Mouse (Mus musculus): ENCODE measurements around the gene Akap5. TPM values are rescaled to one million over a fixed set of nuclear protein-coding genes. Genes with fewer than 3 reads are reported as not detected.

Gene Akap5
- polyA plus RNA-seq, 1 experiment from 2014 or later, result 1.7 TPM

- peaks cover 38% of the 10 kb centered on the region for H3K36me3 ChIP-seq (ENCODE audit: control insufficient read depth, insufficient read depth, low read length)
- ATAC-seq (ENCODE audit: low FRiP score, low TSS enrichment), result peak; percentile 22; the same call in 1 of the 2 replicates
- no peaks in the 10 kb centered on the region for H3K9me3 ChIP-seq (ENCODE audit: control insufficient read depth, low read length)
- no peak overlapping the region for H3K4me2 ChIP-seq (replicated peaks; ENCODE audit: low read depth, low read length)
- H3K4me3 ChIP-seq (ENCODE audit: low read length), result no peak overlapping the region
- H3K9ac ChIP-seq (ENCODE audit: low read depth, low read length), result no peak overlapping the region
- peak overlapping the region; percentile 72; the same call in 1 of the 2 replicates for H3K27ac ChIP-seq (ENCODE audit: low read depth, low read length)
- WGBS, result 60% methylated on average over 9 of the region's 9 CpGs
- H3K27me3 ChIP-seq (ENCODE audit: control insufficient read depth, insufficient read depth, low read length), result no peaks in the 10 kb centered on the region
- peaks cover 14% of the 10 kb centered on the region for H3K4me1 ChIP-seq (ENCODE audit: control insufficient read depth, insufficient read depth, low read length)
Observed at GRCm38 (mm10) chr12:76306852-76307561, 17.7 kb upstream of the Akap5 start.

- Histone ChIP-seq H3K4me1 (ENCODE audit: control insufficient read depth, insufficient read depth, low read length) (peaks cover 14% of the 10 kb centered on the region), H3K27ac (ENCODE audit: low read depth, low read length) (peak overlapping the region; percentile 72; the same call in 1 of the 2 replicates), H3K9ac (ENCODE audit: low read depth, low read length) (no peak overlapping the region), H3K36me3 (ENCODE audit: control insufficient read depth, insufficient read depth, low read length) (peaks cover 40% of the 10 kb centered on the region), H3K4me2 (replicated peaks; ENCODE audit: low read depth, low read length) (no peak overlapping the region), H3K27me3 (ENCODE audit: control insufficient read depth, insufficient read depth, low read length) (no peaks in the 10 kb centered on the region), H3K4me3 (ENCODE audit: low read length) (no peak overlapping the region), H3K9me3 (ENCODE audit: control insufficient read depth, low read length) (no peaks in the 10 kb centered on the region)
- peak; percentile 81 for ATAC-seq (ENCODE audit: low FRiP score, low TSS enrichment)
- WGBS, result 15% methylated on average over 9 of the region's 9 CpGs
Observed at GRCm38 (mm10) chr12:76307964-76308363, 16.7 kb upstream of the Akap5 start.

GRCm38 (mm10) chr12:76308436-76308835, 16.3 kb upstream of the Akap5 start:
- H3K9ac ChIP-seq (ENCODE audit: low read depth, low read length), result no peak overlapping the region
- H3K4me2 ChIP-seq (replicated peaks; ENCODE audit: low read depth, low read length), result no peak overlapping the region
- H3K4me1 ChIP-seq (ENCODE audit: control insufficient read depth, insufficient read depth, low read length), result peaks cover 14% of the 10 kb centered on the region
- H3K36me3 ChIP-seq (ENCODE audit: control insufficient read depth, insufficient read depth, low read length), result peaks cover 37% of the 10 kb centered on the region; the same call in 1 of the 2 replicates
- WGBS, result 69% methylated on average over 5 of the region's 5 CpGs
- no peaks in the 10 kb centered on the region for H3K9me3 ChIP-seq (ENCODE audit: control insufficient read depth, low read length)
- no peak for ATAC-seq (ENCODE audit: low FRiP score, low TSS enrichment)
- H3K27me3 ChIP-seq (ENCODE audit: control insufficient read depth, insufficient read depth, low read length), result no peaks in the 10 kb centered on the region
- H3K4me3 ChIP-seq (ENCODE audit: low read length), result no peak overlapping the region
- H3K27ac ChIP-seq (ENCODE audit: low read depth, low read length), result peak overlapping the region; percentile 72; the same call in 1 of the 2 replicates

- Histone ChIP-seq H3K9me3 (ENCODE audit: control insufficient read depth, low read length) (no peaks in the 10 kb centered on the region), H3K27me3 (ENCODE audit: control insufficient read depth, insufficient read depth, low read length) (no peaks in the 10 kb centered on the region), H3K4me1 (ENCODE audit: control insufficient read depth, insufficient read depth, low read length) (peaks cover 14% of the 10 kb centered on the region), H3K4me3 (ENCODE audit: low read length) (no peak overlapping the region), H3K9ac (ENCODE audit: low read depth, low read length) (no peak overlapping the region), H3K36me3 (ENCODE audit: control insufficient read depth, insufficient read depth, low read length) (peaks cover 51% of the 10 kb centered on the region), H3K4me2 (replicated peaks; ENCODE audit: low read depth, low read length) (no peak overlapping the region), H3K27ac (ENCODE audit: low read depth, low read length) (no peak overlapping the region)
- WGBS, result 68% methylated on average over 6 of the region's 6 CpGs
- ATAC-seq (ENCODE audit: low FRiP score, low TSS enrichment), result no peak
Observed at GRCm38 (mm10) chr12:76310007-76310406, 14.7 kb upstream of the Akap5 start.

GRCm38 (mm10) chr12:76310633-76311032, 14.1 kb upstream of the Akap5 start:
- Histone ChIP-seq H3K27ac (ENCODE audit: low read depth, low read length) (no peak overlapping the region), H3K4me2 (replicated peaks; ENCODE audit: low read depth, low read length) (no peak overlapping the region), H3K9me3 (ENCODE audit: control insufficient read depth, low read length) (no peaks in the 10 kb centered on the region), H3K4me3 (ENCODE audit: low read length) (no peak overlapping the region), H3K27me3 (ENCODE audit: control insufficient read depth, insufficient read depth, low read length) (no peaks in the 10 kb centered on the region), H3K4me1 (ENCODE audit: control insufficient read depth, insufficient read depth, low read length) (peaks cover 14% of the 10 kb centered on the region), H3K36me3 (ENCODE audit: control insufficient read depth, insufficient read depth, low read length) (peaks cover 55% of the 10 kb centered on the region), H3K9ac (ENCODE audit: low read depth, low read length) (no peak overlapping the region)
- no peak for ATAC-seq (ENCODE audit: low FRiP score, low TSS enrichment)
- 48% methylated on average over 6 of the region's 6 CpGs for WGBS

GRCm38 (mm10) chr12:76311227-76311626, 13.5 kb upstream of the Akap5 start:
- Histone ChIP-seq H3K27me3 (ENCODE audit: control insufficient read depth, insufficient read depth, low read length) (no peaks in the 10 kb centered on the region), H3K27ac (ENCODE audit: low read depth, low read length) (no peak overlapping the region), H3K36me3 (ENCODE audit: control insufficient read depth, insufficient read depth, low read length) (peaks cover 52% of the 10 kb centered on the region), H3K9me3 (ENCODE audit: control insufficient read depth, low read length) (no peaks in the 10 kb centered on the region), H3K4me2 (replicated peaks; ENCODE audit: low read depth, low read length) (no peak overlapping the region), H3K9ac (ENCODE audit: low read depth, low read length) (no peak overlapping the region), H3K4me1 (ENCODE audit: control insufficient read depth, insufficient read depth, low read length) (peaks cover 14% of the 10 kb centered on the region), H3K4me3 (ENCODE audit: low read length) (no peak overlapping the region)
- WGBS, result 94% methylated on average over 9 of the region's 9 CpGs
- no peak for ATAC-seq (ENCODE audit: low FRiP score, low TSS enrichment)

GRCm38 (mm10) chr12:76311951-76312350, 12.7 kb upstream of the Akap5 start:
- peaks cover 54% of the 10 kb centered on the region for H3K36me3 ChIP-seq (ENCODE audit: control insufficient read depth, insufficient read depth, low read length)

GRCm38 (mm10) chr12:76318282-76319212, 6.1 kb upstream of the Akap5 start:
- Histone ChIP-seq H3K4me1 (ENCODE audit: control insufficient read depth, insufficient read depth, low read length) (no peaks in the 10 kb centered on the region), H3K27ac (ENCODE audit: low read depth, low read length) (0 out of 2 replicates have a peak overlapping the region, but pooled peaks have one; percentile 3), H3K4me3 (ENCODE audit: low read length) (no peak overlapping the region), H3K36me3 (ENCODE audit: control insufficient read depth, insufficient read depth, low read length) (peaks cover 50% of the 10 kb centered on the region), H3K9ac (ENCODE audit: low read depth, low read length) (no peak overlapping the region), H3K9me3 (ENCODE audit: control insufficient read depth, low read length) (no peaks in the 10 kb centered on the region), H3K4me2 (replicated peaks; ENCODE audit: low read depth, low read length) (no peak overlapping the region), H3K27me3 (ENCODE audit: control insufficient read depth, insufficient read depth, low read length) (no peaks in the 10 kb centered on the region)
- 69% methylated on average over 9 of the region's 9 CpGs for WGBS
- no peak for ATAC-seq (ENCODE audit: low FRiP score, low TSS enrichment)

More at GRCm38 (mm10) chr12:76311951-76312350, 12.7 kb upstream of the Akap5 start:
- peaks cover 11% of the 10 kb centered on the region for H3K4me1 ChIP-seq (ENCODE audit: control insufficient read depth, insufficient read depth, low read length)
- H3K27ac ChIP-seq (ENCODE audit: low read depth, low read length), result no peak overlapping the region
- no peak overlapping the region for H3K4me3 ChIP-seq (ENCODE audit: low read length)
- no peak for ATAC-seq (ENCODE audit: low FRiP score, low TSS enrichment)
- no peaks in the 10 kb centered on the region for H3K9me3 ChIP-seq (ENCODE audit: control insufficient read depth, low read length)
- WGBS, result 93% methylated on average over 8 of the region's 8 CpGs
- no peaks in the 10 kb centered on the region for H3K27me3 ChIP-seq (ENCODE audit: control insufficient read depth, insufficient read depth, low read length)
- H3K4me2 ChIP-seq (replicated peaks; ENCODE audit: low read depth, low read length), result no peak overlapping the region
- no peak overlapping the region for H3K9ac ChIP-seq (ENCODE audit: low read depth, low read length)

All from kidney, embryonic 14.5 days (tissue).